Mouse (Mus musculus) hindbrain, embryonic 15.5 days (tissue): ENCODE results near the gene AI597479. TPM values are rescaled to one million over a fixed set of nuclear protein-coding genes. Genes with fewer than 3 reads are reported as not detected.

Source experiments
- ATAC-seq: fragments of 200-750 bp; cut with Nextera tagmentation; 2 replicates; pipeline ENCODE4 v1.8.0; 2017; ENCODE audit warnings: low read depth, moderate number of reproducible peaks, moderate TSS enrichment; ENCODE audit not compliant: low FRiP score
- H3K27ac ChIP-seq: fragments of 300-500 bp; sonication (generic); replicated peaks from 2 replicates; pipeline ENCODE4 v1.5.1; 2015; ENCODE audit warnings: mild to moderate bottlenecking, inconsistent platforms
- H3K27me3 ChIP-seq: fragments of 300-500 bp; sonication (generic); 2 replicates; pipeline ENCODE4 v1.6.1; 2015; ENCODE audit warnings: control low read depth, inconsistent platforms
- H3K36me3 ChIP-seq: fragments of 300-500 bp; sonication (generic); 2 replicates; pipeline ENCODE4 v1.6.1; 2015; ENCODE audit warnings: control low read depth, inconsistent platforms
- H3K4me1 ChIP-seq: fragments of 300-500 bp; sonication (generic); replicated peaks from 2 replicates; pipeline ENCODE4 v1.6.1; 2015; ENCODE audit warnings: control low read depth, inconsistent platforms
- H3K4me2 ChIP-seq: fragments of 300-500 bp; sonication (generic); 2 replicates; pipeline ENCODE4 v1.6.1; 2015; ENCODE audit warnings: moderate library complexity, mild to moderate bottlenecking, inconsistent platforms
- H3K4me3 ChIP-seq: fragments of 300-500 bp; sonication (generic); 2 replicates; pipeline ENCODE4 v1.5.1; 2015; ENCODE audit warnings: mild to moderate bottlenecking, inconsistent platforms
- H3K9ac ChIP-seq: fragments of 300-500 bp; sonication (generic); 2 replicates; pipeline ENCODE4 v1.6.1; 2015; ENCODE audit warnings: inconsistent platforms
- H3K9me3 ChIP-seq: fragments of 300-500 bp; sonication (generic); 2 replicates; pipeline ENCODE4 v1.6.1; 2016; ENCODE audit warnings: control low read depth, inconsistent platforms
- WGBS: fragments of 180-500 bp; shearing (Covaris S2); methylation state at CpG from one replicate; pipeline ENCODE4 v1.1.7; 2015; 5-methylcytosine and 5-hydroxymethylcytosine counted together
- polyA plus RNA-seq: library from polyadenylated mRNA; unstranded; fragments of >200 nt; fragmentation: Nextera tagmentation; extraction: Ambion mirVana; gene quantifications from 2 replicates; pipeline ENCODE4 v1.2.1, GENCODE M21; 2015

Gene AI597479
- polyA plus RNA-seq, 1 experiment from 2014 or later, result 42.5 TPM

GRCm38 (mm10) chr1:43091306-43092055, 7.0 kb upstream of the AI597479 start:
- H3K27me3 ChIP-seq, result no peaks in the 10 kb centered on the region
- no peaks in the 10 kb centered on the region for H3K9me3 ChIP-seq
- peaks cover 32% of the 10 kb centered on the region for H3K4me1 ChIP-seq
- no peaks in the 10 kb centered on the region for H3K36me3 ChIP-seq
- peak overlapping the region; percentile 95 for H3K9ac ChIP-seq
- H3K4me2 ChIP-seq, result peak overlapping the region; percentile 64
- no peak for ATAC-seq
- H3K4me3 ChIP-seq, result peak overlapping the region; percentile 75
- peak overlapping the region; percentile 89 for H3K27ac ChIP-seq
- WGBS, result 40% methylated on average over 13 of the region's 13 CpGs

GRCm38 (mm10) chr1:43092056-43093015, 6.2 kb upstream of the AI597479 start:
- Histone ChIP-seq H3K4me2 (peak overlapping the region; percentile 64), H3K4me3 (peak overlapping the region; percentile 75), H3K36me3 (no peaks in the 10 kb centered on the region), H3K27ac (peak overlapping the region; percentile 89), H3K4me1 (peaks cover 40% of the 10 kb centered on the region), H3K27me3 (no peaks in the 10 kb centered on the region), H3K9me3 (no peaks in the 10 kb centered on the region), H3K9ac (peak overlapping the region; percentile 95)
- WGBS, result under 1% methylated on average over 82 of the region's 102 CpGs
- peak; percentile 84 for ATAC-seq

- peaks cover 44% of the 10 kb centered on the region for H3K4me1 ChIP-seq
- no peak overlapping the region for H3K27ac ChIP-seq
- WGBS, result 79% methylated on average over 2 of the region's 2 CpGs
Observed at GRCm38 (mm10) chr1:43094206-43094605, 4.3 kb upstream of the AI597479 start.

GRCm38 (mm10) chr1:43108729-43109128, 10.2 kb downstream of the AI597479 start:
- Histone ChIP-seq H3K9me3 (0 out of 2 replicates have a peak, but pooled peaks cover 6% of the 10 kb centered on the region), H3K9ac (no peak overlapping the region), H3K4me3 (no peak overlapping the region), H3K27ac (no peak overlapping the region), H3K4me1 (no peaks in the 10 kb centered on the region), H3K4me2 (no peak overlapping the region), H3K36me3 (peaks cover 59% of the 10 kb centered on the region), H3K27me3 (no peaks in the 10 kb centered on the region)
- ATAC-seq, result no peak
- WGBS, result 87% methylated on average over 2 of the region's 2 CpGs

More at GRCm38 (mm10) chr1:43094206-43094605, 4.3 kb upstream of the AI597479 start:
- Histone ChIP-seq H3K4me3 (no peak overlapping the region), H3K9ac (no peak overlapping the region), H3K36me3 (no peaks in the 10 kb centered on the region), H3K27me3 (no peaks in the 10 kb centered on the region), H3K9me3 (no peaks in the 10 kb centered on the region), H3K4me2 (no peak overlapping the region)
- ATAC-seq, result no peak

GRCm38 (mm10) chr1:43110556-43110955, 12.0 kb downstream of the AI597479 start:
- H3K9me3 ChIP-seq, result no peaks in the 10 kb centered on the region
- H3K9ac ChIP-seq, result no peak overlapping the region
- peaks cover 66% of the 10 kb centered on the region for H3K36me3 ChIP-seq
- no peak overlapping the region for H3K4me3 ChIP-seq
- no peak overlapping the region for H3K4me2 ChIP-seq
- no peak overlapping the region for H3K27ac ChIP-seq
- no peaks in the 10 kb centered on the region for H3K27me3 ChIP-seq
- ATAC-seq, result no peak
- H3K4me1 ChIP-seq, result no peaks in the 10 kb centered on the region
- WGBS, result 56% methylated on average over 4 of the region's 4 CpGs

- WGBS, result 95% methylated on average over 2 of the region's 2 CpGs
- Histone ChIP-seq H3K9me3 (no peaks in the 10 kb centered on the region), H3K4me1 (no peaks in the 10 kb centered on the region), H3K27ac (no peak overlapping the region), H3K36me3 (peaks cover 65% of the 10 kb centered on the region), H3K9ac (no peak overlapping the region), H3K4me3 (no peak overlapping the region), H3K27me3 (no peaks in the 10 kb centered on the region), H3K4me2 (no peak overlapping the region)
- ATAC-seq, result no peak
Observed at GRCm38 (mm10) chr1:43112882-43113281, 14.4 kb downstream of the AI597479 start.

GRCm38 (mm10) chr1:43117435-43117834, 18.9 kb downstream of the AI597479 start:
- ATAC-seq, result no peak
- no peaks in the 10 kb centered on the region for H3K27me3 ChIP-seq
- no peak overlapping the region for H3K9ac ChIP-seq
- H3K9me3 ChIP-seq, result no peaks in the 10 kb centered on the region
- H3K36me3 ChIP-seq, result peaks cover 47% of the 10 kb centered on the region
- 98% methylated on average over 8 of the region's 8 CpGs for whole genome bisulfite sequencing
- H3K27ac ChIP-seq, result no peak overlapping the region
- H3K4me2 ChIP-seq, result no peak overlapping the region
- H3K4me3 ChIP-seq, result no peak overlapping the region
- H3K4me1 ChIP-seq, result no peaks in the 10 kb centered on the region

GRCm38 (mm10) chr1:43120950-43121349, 22.4 kb downstream of the AI597479 start:
- Histone ChIP-seq H3K27ac (no peak overlapping the region), H3K27me3 (no peaks in the 10 kb centered on the region), H3K4me3 (no peak overlapping the region), H3K9ac (no peak overlapping the region), H3K4me2 (no peak overlapping the region), H3K36me3 (peaks cover 21% of the 10 kb centered on the region), H3K4me1 (no peaks in the 10 kb centered on the region), H3K9me3 (no peaks in the 10 kb centered on the region)
- WGBS, result 98% methylated on average over 5 of the region's 5 CpGs
- no peak for ATAC-seq

- WGBS, result 94% methylated on average over 2 of the region's 2 CpGs
- no peaks in the 10 kb centered on the region for H3K4me1 ChIP-seq
- no peak overlapping the region for H3K9ac ChIP-seq
- no peak overlapping the region for H3K4me2 ChIP-seq
- no peak overlapping the region for H3K27ac ChIP-seq
- H3K36me3 ChIP-seq, result peaks cover 15% of the 10 kb centered on the region
- ATAC-seq, result no peak
- H3K27me3 ChIP-seq, result no peaks in the 10 kb centered on the region
- H3K4me3 ChIP-seq, result no peak overlapping the region
- H3K9me3 ChIP-seq, result no peaks in the 10 kb centered on the region
Observed at GRCm38 (mm10) chr1:43122616-43123015, 24.1 kb downstream of the AI597479 start.

- Histone ChIP-seq H3K36me3 (peaks cover 9% of the 10 kb centered on the region; the same call in 1 of the 2 replicates), H3K4me1 (no peaks in the 10 kb centered on the region), H3K4me3 (no peak overlapping the region), H3K4me2 (no peak overlapping the region), H3K27ac (no peak overlapping the region), H3K27me3 (no peaks in the 10 kb centered on the region), H3K9ac (no peak overlapping the region), H3K9me3 (no peaks in the 10 kb centered on the region)
- 83% methylated on average over 4 of the region's 4 CpGs for WGBS
- ATAC-seq, result no peak
Observed at GRCm38 (mm10) chr1:43124726-43125125, 26.2 kb downstream of the AI597479 start.

GRCm38 (mm10) chr1:43127196-43127595, 28.7 kb downstream of the AI597479 start:
- no peak overlapping the region for H3K4me3 ChIP-seq
- ATAC-seq, result no peak
- no peaks in the 10 kb centered on the region for H3K9me3 ChIP-seq

More at GRCm38 (mm10) chr1:43127196-43127595, 28.7 kb downstream of the AI597479 start:
- H3K36me3 ChIP-seq, result peaks cover 9% of the 10 kb centered on the region; the same call in 1 of the 2 replicates
- no peak overlapping the region for H3K27ac ChIP-seq
- H3K4me2 ChIP-seq, result no peak overlapping the region
- no peaks in the 10 kb centered on the region for H3K4me1 ChIP-seq
- H3K9ac ChIP-seq, result no peak overlapping the region
- no peaks in the 10 kb centered on the region for H3K27me3 ChIP-seq
